Mouse (Mus musculus) heart, adult 18-20 months (tissue): ENCODE results near the gene Mast4. TPM values are rescaled to one million over a fixed set of nuclear protein-coding genes. Genes with fewer than 3 reads are reported as not detected.

Experiments
- DNase-seq, 2 experiments: peaks; one replicate each; pipeline ENCODE4 v3.0.0; 2021 to 2022; ENCODE audit warnings: mixed read lengths in 1 of 2
- total RNA-seq, 2 experiments: library from RNA; stranded (reverse); gene quantifications; 2 replicates each; pipeline ENCODE4 v1.2.3; 2021

The Mast4 gene
- total RNA-seq, 2 experiments from 2014 or later, result 21.4 to 30.3 TPM

- DNase-seq, result no peak
These were observed 212.2 kb downstream of the Mast4 start for GRCm38 (mm10) chr13:103121796-103122792.

GRCm38 (mm10) chr13:103120669-103121131, 213.6 kb downstream of the Mast4 start:
- DNase-seq, result no peak

- no peak for DNase-seq
These were observed 214.6 kb downstream of the Mast4 start for GRCm38 (mm10) chr13:103119728-103120127.

- DNase-seq, result no peak
These were observed 219.2 kb downstream of the Mast4 start for GRCm38 (mm10) chr13:103115116-103115515.

GRCm38 (mm10) chr13:103114274-103114673, 220.0 kb downstream of the Mast4 start:
- peak; percentile 83 to 84 for DNase-seq

GRCm38 (mm10) chr13:103109872-103110271, 224.4 kb downstream of the Mast4 start:
- DNase-seq, result peak; percentile 54 to 83

GRCm38 (mm10) chr13:103107362-103107761, 226.9 kb downstream of the Mast4 start:
- no peak for DNase-seq

- DNase-seq, result peak in 1 of 2 experiments; percentile 48
These were observed 231.7 kb downstream of the Mast4 start for GRCm38 (mm10) chr13:103102598-103102997.

- DNase-seq, result peak; percentile 63 to 75
These were observed 237.7 kb downstream of the Mast4 start for GRCm38 (mm10) chr13:103096346-103097150.

GRCm38 (mm10) chr13:103095491-103095890, 238.8 kb downstream of the Mast4 start:
- DNase-seq, result no peak

GRCm38 (mm10) chr13:103094595-103094994, 239.7 kb downstream of the Mast4 start:
- no peak for DNase-seq

GRCm38 (mm10) chr13:103093713-103094112, 240.6 kb downstream of the Mast4 start:
- DNase-seq, result no peak

- no peak for DNase-seq
These were observed 248.7 kb downstream of the Mast4 start for GRCm38 (mm10) chr13:103085540-103086121.

- peak; percentile 37 to 58 for DNase-seq
These were observed 251.4 kb downstream of the Mast4 start for GRCm38 (mm10) chr13:103082891-103083290.

- DNase-seq, result no peak
These were observed 254.5 kb downstream of the Mast4 start for GRCm38 (mm10) chr13:103079806-103080205.

- no peak for DNase-seq
These were observed 255.5 kb downstream of the Mast4 start for GRCm38 (mm10) chr13:103078815-103079214.

- DNase-seq, result no peak
These were observed 260.8 kb downstream of the Mast4 start for GRCm38 (mm10) chr13:103073461-103073860.

- no peak for DNase-seq
These were observed 262.5 kb downstream of the Mast4 start for GRCm38 (mm10) chr13:103071783-103072182.

- peak; percentile 33 to 40 for DNase-seq
These were observed 266.6 kb downstream of the Mast4 start for GRCm38 (mm10) chr13:103067581-103068166.

GRCm38 (mm10) chr13:103065437-103065836, 268.9 kb downstream of the Mast4 start:
- DNase-seq, result no peak

GRCm38 (mm10) chr13:103061680-103062079, 272.6 kb downstream of the Mast4 start:
- DNase-seq, result no peak
